Mouse (Mus musculus): Measurements from ENCODE around the gene Gm16485.

GRCm38 (mm10) chr9:8927561-8927960 is 44.0 kb upstream of the Gm16485 start:
- no peak for TF ChIP-seq CTCF (IDR thresholded peaks at IDR 0.05; ENCODE audit: low read depth, low read length)
- no peak for TF ChIP-seq EP300 (IDR thresholded peaks at IDR 0.05; ENCODE audit: insufficient read depth, low read depth, low read length)
- TF ChIP-seq POLR2A (IDR thresholded peaks at IDR 0.05; ENCODE audit: insufficient read depth, low read length), result no peak
